8 mouse cellular contexts compared by ENCODE assay signal in the genomic region with DNA sequence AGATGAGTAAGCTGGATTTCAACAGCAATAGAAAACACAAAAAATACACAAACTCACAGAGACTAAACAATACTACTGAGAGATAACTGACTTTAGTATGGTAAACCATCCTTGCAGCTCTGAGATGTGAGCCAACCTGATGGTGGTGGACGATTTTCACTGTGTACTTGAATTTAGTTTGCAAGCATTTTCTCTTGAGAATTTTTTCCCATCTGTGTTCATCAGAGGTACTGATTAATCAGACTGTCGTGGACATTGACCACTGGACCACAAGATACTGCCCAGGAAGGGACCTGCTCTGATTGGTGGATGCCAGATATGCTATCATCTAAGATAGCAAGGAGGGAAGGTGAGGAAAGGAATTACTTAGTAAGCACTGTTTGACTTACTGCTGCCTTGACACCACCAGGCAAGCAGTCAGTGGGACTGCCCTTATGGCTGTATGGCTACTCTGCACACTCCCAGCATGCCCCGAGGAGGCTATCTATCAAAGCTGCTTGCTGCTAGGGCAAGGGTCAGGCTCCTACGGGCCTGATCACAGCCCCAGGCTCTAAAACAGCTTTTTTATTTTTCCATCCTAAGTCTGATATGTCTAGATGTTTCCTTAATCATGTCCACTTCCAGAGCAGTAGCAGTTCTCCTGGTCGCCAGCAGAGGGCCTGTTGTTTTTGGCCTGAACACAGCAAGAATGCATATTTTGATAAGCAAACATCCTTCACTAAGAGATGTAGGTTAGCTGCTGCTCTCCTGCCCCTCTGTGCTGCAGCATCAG.
A peak's percentile ranks its signal among the peaks of the same experiment; 100 is the strongest.
DNase-seq lines count a peak whose midpoint lies in the region; ATAC-seq lines count a peak whose summit lies in the region.

No protein-coding gene starts in this region.

- H3K27me3 ChIP-seq in forebrain, embryonic 14.5 days (replicated peaks; ENCODE audit: control insufficient read depth, insufficient read depth, low read length), result no peaks in the 10 kb centered on the region
- no peaks in the 10 kb centered on the region for H3K27me3 ChIP-seq in forebrain, embryonic 15.5 days

- H3K36me3 ChIP-seq in forebrain, embryonic 14.5 days (ENCODE audit: control insufficient read depth, insufficient read depth, low read length), result no peaks in the 10 kb centered on the region
- no peaks in the 10 kb centered on the region for H3K36me3 ChIP-seq in forebrain, embryonic 15.5 days

- no peak overlapping the region for H3K4me3 ChIP-seq in forebrain, embryonic 14.5 days (ENCODE audit: low read depth, low read length)
- no peak overlapping the region for H3K4me3 ChIP-seq in forebrain, embryonic 15.5 days

- no peaks in the 10 kb centered on the region for H3K4me1 ChIP-seq in forebrain, embryonic 14.5 days (ENCODE audit: control insufficient read depth, insufficient read depth, low read length)
- no peaks in the 10 kb centered on the region for H3K4me1 ChIP-seq in forebrain, embryonic 15.5 days

- no peak overlapping the region for H3K9ac ChIP-seq in forebrain, embryonic 14.5 days (ENCODE audit: low read length)
- H3K9ac ChIP-seq in forebrain, embryonic 15.5 days (replicated peaks), result no peak overlapping the region

- DNase-seq in forebrain, embryonic 14.5 days (ENCODE audit: low spot score), result peak; percentile 55
- DNase-seq in right cerebral cortex, adult 2 months (ENCODE audit: low spot score in 2 of 2), result peak; percentile 55 to 64
- no peak for DNase-seq in right cerebral cortex, adult 18-20 months
- DNase-seq in cerebellum, adult 11 months, result peak; percentile 63
- DNase-seq in heart, postnatal 36 days, result peak; percentile 32 to 58
- peak; percentile 40 to 42 for DNase-seq in lung, adult 18-20 months
- peak; percentile 79 for DNase-seq in yolk sac, embryonic 10.5 days (ENCODE audit: low spot score)

- H3K9me3 ChIP-seq in forebrain, embryonic 14.5 days (replicated peaks; ENCODE audit: control insufficient read depth, low read length), result no peaks in the 10 kb centered on the region
- no peaks in the 10 kb centered on the region for H3K9me3 ChIP-seq in forebrain, embryonic 15.5 days

- ATAC-seq in forebrain, embryonic 14.5 days, result no peak
- ATAC-seq in forebrain, embryonic 15.5 days (replicated peaks), result no peak

- 62% methylated on average over 5 of the region's 5 CpGs for WGBS in forebrain, embryonic 14.5 days
- 59% methylated on average over 5 of the region's 5 CpGs for WGBS in forebrain, embryonic 15.5 days

- H3K4me2 ChIP-seq in forebrain, embryonic 14.5 days (ENCODE audit: low read length), result no peak overlapping the region
- no peak overlapping the region for H3K4me2 ChIP-seq in forebrain, embryonic 15.5 days (replicated peaks)

- intact Hi-C loops in heart, postnatal 36 days (cut with DNase I), result loop anchor here (5.0 kb wide), 1 partner anchor 589 kb away; no protein-coding TSS in a partner anchor

- H3K27ac ChIP-seq in forebrain, embryonic 14.5 days (ENCODE audit: low read depth, low read length), result no peak overlapping the region
- no peak overlapping the region for H3K27ac ChIP-seq in forebrain, embryonic 15.5 days (replicated peaks)
